Mouse (Mus musculus) testis, adult 2 months (tissue): ENCODE data around the gene Oxsm.

Source experiments
- CTCF ChIP-seq: fragments of 200-500 bp; IDR thresholded peaks from 2 replicates; pipeline ENCODE4 v1.5.1; 2012; ENCODE audit warnings: low read depth, mild to moderate bottlenecking, inconsistent platforms, low read length, moderate library complexity; ENCODE audit not compliant: control insufficient read depth, insufficient read depth, insufficient replicate concordance
- POLR2A ChIP-seq: fragments of 200-500 bp; IDR thresholded peaks from 2 replicates; pipeline ENCODE4 v1.6.1; 2012; ENCODE audit warnings: low read depth, mild to moderate bottlenecking, inconsistent platforms, low read length, moderate library complexity; ENCODE audit not compliant: control insufficient read depth

DNA sequence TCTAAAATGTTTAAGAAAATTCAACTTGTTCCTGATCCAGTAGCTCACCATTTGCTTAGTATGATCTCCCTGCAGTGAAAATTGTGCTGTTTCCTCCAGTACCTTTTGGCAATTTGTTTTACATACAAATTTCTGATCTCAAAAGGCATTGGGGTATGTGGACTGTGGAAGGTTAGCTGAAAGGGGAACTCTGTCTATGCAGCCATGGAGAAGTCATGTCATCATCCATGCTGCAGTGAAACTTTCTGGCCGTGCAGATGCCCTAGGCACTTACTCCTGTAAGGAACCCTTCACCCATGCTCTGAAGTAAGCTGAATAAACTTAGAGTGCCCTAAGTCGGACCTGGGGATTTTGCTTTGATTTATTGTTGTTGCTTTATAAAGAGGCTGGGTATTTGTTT, 5.2 kb downstream of the Oxsm start:
- TF ChIP-seq POLR2A (no peak), CTCF (no peak)
